Mouse (Mus musculus) skeletal muscle tissue, adult 2 months (tissue): Measurements from ENCODE around the gene Arrb2.
"Not testable (repeated sequence)": the region's sequence is repeated elsewhere in the genome, so short reads cannot be mapped to it uniquely, and the experiment has no call there.

Experiments used
- DNase-seq: peaks from one replicate; pipeline ENCODE4 v3.0.0-alpha.2; 2012; ENCODE audit warnings: low read depth, low spot score

Gene Arrb2

DNA sequence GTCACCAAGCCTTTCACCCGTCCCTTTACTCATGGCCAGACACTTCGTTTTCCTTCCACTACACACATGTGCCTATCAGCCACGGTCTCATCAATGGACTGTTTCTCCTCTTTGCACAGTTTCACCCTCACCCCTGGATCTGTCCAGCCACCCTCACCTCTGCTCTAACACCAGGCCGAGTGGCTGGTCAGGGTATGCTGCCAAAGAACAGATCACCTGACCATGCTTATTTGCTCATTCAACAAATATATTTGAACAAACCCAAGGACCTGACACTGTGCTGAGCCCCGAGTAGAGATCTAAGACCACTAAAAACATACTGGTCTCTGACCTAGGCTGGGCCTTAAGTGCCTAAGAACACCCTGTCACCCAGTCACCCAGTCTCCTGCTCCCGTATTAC, 12.2 kb downstream of the Arrb2 start:
- DNase-seq: no peak

- no peak for DNase-seq
Observed at GRCm38 (mm10) chr11:70446756-70447155, 14.3 kb downstream of the Arrb2 start.

GRCm38 (mm10) chr11:70447373-70447772, 14.9 kb downstream of the Arrb2 start:
- DNase-seq: no peak

DNA sequence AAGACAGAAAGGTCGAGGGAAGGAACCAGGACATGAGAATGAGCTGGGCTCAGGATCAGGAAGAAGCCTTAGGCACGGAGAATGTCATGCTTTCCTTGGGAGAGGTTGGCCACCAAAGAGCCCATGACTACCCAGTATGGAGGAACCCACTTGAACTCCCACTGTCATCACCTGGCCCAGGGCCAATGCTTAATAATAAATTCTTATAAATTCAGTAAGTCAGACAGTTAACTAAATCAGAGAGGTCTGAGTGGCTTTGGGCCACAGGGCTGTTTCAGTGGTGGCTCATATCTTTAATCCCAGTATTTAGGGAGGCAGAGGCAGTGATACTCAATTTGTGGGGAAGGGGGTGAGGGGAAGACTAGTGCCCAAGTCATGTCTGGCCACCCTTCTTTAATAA, 18.5 kb downstream of the Arrb2 start:
- no peak for DNase-seq

- peak; percentile 93 for DNase-seq
Observed at GRCm38 (mm10) chr11:70451797-70452498, 19.5 kb downstream of the Arrb2 start, which contains the start of gene Med11. Med11 (plus strand) TSS chr11:70451919.

GRCm38 (mm10) chr11:70453261-70454044, 21.0 kb downstream of the Arrb2 start:
- no peak for DNase-seq

DNA sequence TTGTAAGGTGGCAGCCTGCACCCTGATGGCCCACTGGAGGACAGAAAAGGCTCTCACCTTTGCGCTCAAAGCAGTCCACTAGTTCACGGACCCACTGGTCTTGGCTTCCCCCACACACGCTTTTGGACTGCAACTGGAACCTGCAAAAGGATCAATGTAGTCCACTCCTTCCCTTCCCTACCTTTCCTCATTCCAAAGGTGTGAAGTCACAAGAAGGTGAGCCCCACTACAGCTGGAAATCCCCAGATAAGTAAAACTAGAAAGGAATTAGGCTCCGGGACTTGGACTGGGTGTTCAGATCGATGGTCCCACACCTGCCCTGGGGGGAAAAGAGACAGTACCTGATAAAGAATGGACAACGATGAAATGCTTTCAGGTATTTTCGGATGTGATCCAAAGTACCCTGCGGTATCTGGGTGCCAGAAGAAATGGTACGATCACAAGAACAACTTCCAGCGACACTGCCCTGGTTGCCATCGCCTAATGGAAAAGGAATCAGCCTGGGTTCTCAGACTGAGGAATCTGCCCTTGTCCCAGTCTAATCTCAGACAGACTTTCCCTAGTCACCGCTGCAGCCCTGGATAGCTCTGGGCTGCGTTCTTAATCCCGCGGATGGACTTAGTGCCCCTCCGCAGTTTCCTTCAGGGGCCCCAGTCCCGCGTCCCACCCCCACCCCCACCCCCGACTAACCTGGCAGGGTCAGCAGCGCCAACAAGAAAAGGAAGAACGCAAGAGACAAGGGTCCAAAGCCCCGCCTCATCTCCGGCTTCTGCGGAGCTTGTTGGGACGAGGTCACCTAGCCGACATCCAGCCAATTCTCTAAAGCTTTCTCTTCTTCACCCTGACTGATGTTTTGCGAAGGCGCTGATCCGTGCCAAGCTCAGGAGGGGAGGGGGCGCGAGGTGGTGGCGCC, 26.5 kb downstream of the Arrb2 start, which contains the start of gene Zmynd15:
TSS of gene Zmynd15 (plus strand) at position 746 of the 913 bp plus-strand sequence.
- DNase-seq: no peak

- DNase-seq: no peak
Observed at GRCm38 (mm10) chr11:70459601-70460101, 27.2 kb downstream of the Arrb2 start, which contains the start of gene Cxcl16. Cxcl16 (minus strand) TSS chr11:70459984.

- DNase-seq: no peak
Observed at GRCm38 (mm10) chr11:70463970-70464369, 31.5 kb downstream of the Arrb2 start.

GRCm38 (mm10) chr11:70465211-70465610, 32.8 kb downstream of the Arrb2 start:
- no peak for DNase-seq

- no peak for DNase-seq
Observed at GRCm38 (mm10) chr11:70465824-70466223, 33.4 kb downstream of the Arrb2 start.

DNA sequence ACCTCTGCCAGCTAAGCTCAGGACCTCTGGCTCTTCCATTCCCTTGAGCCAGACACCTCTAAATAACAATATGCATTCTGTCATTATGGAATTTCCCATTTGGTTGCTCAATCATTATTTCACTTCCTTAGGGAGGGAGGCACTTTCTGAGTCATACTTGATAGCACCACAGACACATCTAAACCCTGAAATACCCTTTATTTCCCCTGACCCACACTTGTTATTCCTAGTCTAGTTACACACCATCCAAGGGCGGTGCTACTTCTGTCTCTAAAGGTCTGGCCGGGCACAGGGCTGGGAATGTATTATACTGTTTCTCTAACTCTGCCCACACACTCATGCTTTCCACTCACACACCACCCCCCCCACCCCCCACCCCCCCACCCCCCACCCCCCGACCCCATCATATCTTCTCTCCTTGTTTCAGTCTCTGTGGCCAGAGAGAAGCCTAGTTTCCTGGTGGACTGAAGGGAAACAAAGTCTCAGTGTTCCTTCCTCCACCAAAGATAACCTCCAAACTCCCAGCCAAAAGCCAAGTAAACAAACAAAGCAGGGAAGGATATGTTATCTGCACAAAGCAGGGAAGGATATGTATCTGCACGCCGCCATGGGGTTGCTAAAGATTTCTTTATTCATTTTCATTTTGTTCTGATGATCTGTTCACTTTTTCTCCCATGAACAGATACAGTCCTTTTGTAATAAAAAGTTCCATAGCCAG, 35.6 kb downstream of the Arrb2 start:
- DNase-seq: no peak

DNA sequence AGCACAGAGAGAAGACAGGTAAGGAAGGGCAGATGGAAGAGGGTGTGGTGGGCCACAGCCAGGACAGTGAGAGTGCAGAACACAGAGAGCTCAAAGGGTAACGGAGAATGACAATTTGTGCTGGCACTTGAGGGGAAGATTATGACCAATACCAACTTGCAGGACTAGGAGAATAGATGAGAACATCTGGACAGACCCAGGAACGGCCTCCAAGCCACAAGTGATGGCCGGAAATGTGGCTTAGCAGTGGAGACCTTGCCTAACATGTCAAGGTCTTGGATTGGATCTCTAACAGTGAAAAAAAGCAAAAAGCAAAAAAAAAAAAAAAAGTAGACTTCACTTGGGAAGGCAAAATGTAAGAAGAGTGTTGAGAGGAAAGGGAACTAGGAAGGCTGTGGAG, 37.3 kb downstream of the Arrb2 start:
- no peak for DNase-seq

DNA sequence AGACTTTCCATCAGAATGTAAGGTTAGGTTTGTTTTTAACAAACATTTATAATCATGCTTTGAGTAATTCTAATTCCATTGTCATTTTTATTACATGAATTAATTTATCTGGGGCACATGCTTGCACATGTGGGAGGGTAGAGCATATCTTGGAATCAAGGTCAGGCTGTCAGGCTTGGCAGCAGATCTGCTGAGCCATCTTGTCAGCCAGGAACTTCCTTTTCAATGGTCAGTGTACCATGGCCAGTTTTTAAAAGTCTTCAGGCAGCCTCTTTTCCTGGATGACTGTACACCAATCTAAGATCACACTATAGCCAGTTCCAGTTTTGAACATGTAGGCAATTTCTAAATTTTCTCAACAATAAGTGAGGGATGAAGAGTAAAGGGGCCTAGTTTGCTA, 40.3 kb downstream of the Arrb2 start:
- DNase-seq: no peak

GRCm38 (mm10) chr11:70473291-70473690, 40.9 kb downstream of the Arrb2 start:
- not testable (repeated sequence) for DNase-seq

GRCm38 (mm10) chr11:70474872-70475534, 42.6 kb downstream of the Arrb2 start:
- DNase-seq: no peak

DNA sequence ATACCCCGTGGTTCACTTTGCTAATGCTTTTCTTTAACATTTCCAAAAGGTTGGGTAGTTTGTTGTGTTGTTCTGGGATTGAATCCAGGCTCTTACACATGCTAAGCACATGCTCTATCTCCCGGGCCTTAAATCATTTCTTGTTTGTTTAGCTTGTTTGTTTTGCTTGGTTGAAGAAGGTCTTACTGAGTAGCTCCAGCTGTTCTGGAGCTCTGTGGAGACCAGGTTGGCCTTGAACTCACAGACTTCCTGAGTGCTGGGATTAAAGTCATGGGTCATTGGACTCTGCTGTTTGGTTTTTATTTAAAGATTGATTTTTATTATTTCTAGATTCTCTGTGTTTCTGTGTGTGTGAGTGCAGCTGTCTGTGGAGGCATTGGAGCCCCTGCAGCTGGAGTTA, 53.1 kb downstream of the Arrb2 start:
- no peak for DNase-seq

- DNase-seq: peak; percentile 25
Observed at GRCm38 (mm10) chr11:70487816-70488215, 55.4 kb downstream of the Arrb2 start.

GRCm38 (mm10) chr11:70489138-70489537, 56.7 kb downstream of the Arrb2 start:
- peak; percentile 84 for DNase-seq

- DNase-seq: peak; percentile 25
Observed at GRCm38 (mm10) chr11:70489684-70490083, 57.2 kb downstream of the Arrb2 start.
